Mouse (Mus musculus) kidney, postnatal 0 days (tissue): ENCODE results near the gene Kcnb1. TPM values are rescaled to one million over a fixed set of nuclear protein-coding genes. Genes with fewer than 3 reads are reported as not detected.

Experiments used
- ATAC-seq: fragments of 200-750 bp; cut with Nextera tagmentation; replicated peaks from 2 replicates; pipeline ENCODE4 v1.8.0; 2017; ENCODE audit warnings: low read depth, moderate number of reproducible peaks, moderate TSS enrichment, moderate library complexity; ENCODE audit not compliant: low FRiP score
- DNase-seq: peaks from one replicate; pipeline ENCODE4 v3.0.0-alpha.2; 2016; ENCODE audit warnings: low spot score
- H3K27ac ChIP-seq: fragments of 300-500 bp; sonication (generic); 2 replicates; pipeline ENCODE4 v1.5.1; 2014; ENCODE audit warnings: mild to moderate bottlenecking
- H3K27me3 ChIP-seq: fragments of 300-500 bp; sonication (generic); 2 replicates; pipeline ENCODE4 v1.6.1; 2014; ENCODE audit warnings: low read length, mixed read lengths; ENCODE audit not compliant: insufficient read depth
- H3K36me3 ChIP-seq: fragments of 300-500 bp; sonication (generic); 2 replicates; pipeline ENCODE4 v1.6.1; 2014; ENCODE audit warnings: low read length, mixed read lengths; ENCODE audit not compliant: insufficient read depth
- H3K4me1 ChIP-seq: fragments of 300-500 bp; sonication (generic); replicated peaks from 2 replicates; pipeline ENCODE4 v1.6.1; 2014; ENCODE audit warnings: antibody characterized with exemption, low read length, mixed read lengths; ENCODE audit not compliant: insufficient read depth
- H3K4me2 ChIP-seq: fragments of 300-500 bp; sonication (generic); 2 replicates; pipeline ENCODE4 v1.6.1; 2014; ENCODE audit warnings: mild to moderate bottlenecking, low read length, moderate library complexity, mixed read lengths
- H3K4me3 ChIP-seq: fragments of 300-500 bp; sonication (generic); replicated peaks from 2 replicates; pipeline ENCODE4 v1.5.1; 2014; ENCODE audit warnings: low read depth, low read length
- H3K9ac ChIP-seq: fragments of 300-500 bp; sonication (generic); 2 replicates; pipeline ENCODE4 v1.6.1; 2014; ENCODE audit warnings: low read depth, low read length
- H3K9me3 ChIP-seq: fragments of 300-500 bp; sonication (generic); replicated peaks from 2 replicates; pipeline ENCODE4 v1.6.1; 2016; ENCODE audit warnings: low read length, inconsistent platforms, mixed read lengths
- CTCF ChIP-seq: IDR thresholded peaks from 2 replicates; pipeline ENCODE4 v1.5.1; 2016; ENCODE audit warnings: antibody characterized with exemption, low read depth, mild to moderate bottlenecking, moderate library complexity
- WGBS: fragments of 180-500 bp; shearing (Covaris S2); extraction: QIAGEN DNeasy Blood & Tissue Kit; methylation state at CpG from one replicate; pipeline ENCODE4 v1.1.7; 2014; 5-methylcytosine and 5-hydroxymethylcytosine counted together
- polyA plus RNA-seq: library from polyadenylated mRNA; unstranded; fragments of >200 nt; fragmentation: Nextera tagmentation; extraction: Ambion mirVana; gene quantifications from 2 replicates; pipeline ENCODE4 v1.2.1, GENCODE M21; 2015

Gene Kcnb1
- polyA plus RNA-seq, 1 experiment from 2014 or later, result 1.4 TPM

GRCm38 (mm10) chr2:167109506-167109905 is 80.4 kb downstream of the Kcnb1 start:
- no peak for ATAC-seq
- no peak for DNase-seq
- H3K27ac ChIP-seq, result no peak overlapping the region
- WGBS, result 75% methylated on average over 8 of the region's 8 CpGs
- no peaks in the 10 kb centered on the region for H3K4me1 ChIP-seq
- H3K9ac ChIP-seq, result no peak overlapping the region
- no peaks in the 10 kb centered on the region for H3K36me3 ChIP-seq
- TF ChIP-seq CTCF, result no peak
- H3K4me2 ChIP-seq, result no peak overlapping the region
- H3K27me3 ChIP-seq, result no peaks in the 10 kb centered on the region
- H3K4me3 ChIP-seq, result no peak overlapping the region
- no peaks in the 10 kb centered on the region for H3K9me3 ChIP-seq

GRCm38 (mm10) chr2:167103546-167103945 is 86.4 kb downstream of the Kcnb1 start:
- Histone ChIP-seq H3K4me1 (no peaks in the 10 kb centered on the region), H3K4me3 (no peak overlapping the region), H3K27ac (no peak overlapping the region), H3K36me3 (no peaks in the 10 kb centered on the region), H3K27me3 (no peaks in the 10 kb centered on the region), H3K9ac (no peak overlapping the region), H3K4me2 (no peak overlapping the region), H3K9me3 (no peaks in the 10 kb centered on the region)
- DNase-seq (no peak), ATAC-seq (no peak)
- no peak for TF ChIP-seq CTCF
- 47% methylated on average over 7 of the region's 7 CpGs for WGBS

DNA sequence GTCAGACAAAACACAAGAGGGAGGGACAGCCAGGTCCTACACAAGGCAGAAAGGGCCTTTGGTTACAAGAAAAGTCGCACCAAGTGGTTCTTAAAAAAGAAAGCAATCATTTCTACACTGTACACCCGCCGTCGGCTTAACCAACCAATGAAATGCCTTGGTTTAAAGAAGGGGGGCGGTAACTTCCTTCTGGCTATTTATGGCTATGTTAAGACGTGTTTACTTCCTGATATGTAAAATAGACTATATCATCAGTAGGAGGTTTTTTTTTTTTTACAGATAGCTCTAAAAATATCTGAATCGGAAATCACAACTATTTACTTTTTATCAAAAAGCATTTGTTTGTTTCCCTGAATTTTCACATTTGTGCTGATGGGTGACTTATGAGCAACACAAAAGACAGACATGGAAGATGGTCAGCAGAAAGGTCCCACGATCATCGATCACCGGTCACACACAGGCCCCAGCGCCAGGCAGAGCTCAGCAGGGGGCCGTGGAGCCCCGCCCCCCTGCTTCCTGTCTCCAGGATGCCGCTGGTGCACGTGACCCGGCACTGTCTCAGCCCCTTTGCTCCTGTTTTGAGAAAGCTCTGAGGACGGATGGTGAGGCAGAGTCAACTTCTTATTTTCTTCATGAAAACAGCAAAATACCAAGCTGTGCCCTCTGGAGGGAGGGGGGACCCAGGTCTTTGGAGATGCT is 88.1 kb downstream of the Kcnb1 start:
- Histone ChIP-seq H3K4me1 (no peaks in the 10 kb centered on the region), H3K9me3 (no peaks in the 10 kb centered on the region), H3K4me3 (no peak overlapping the region), H3K36me3 (no peaks in the 10 kb centered on the region), H3K9ac (no peak overlapping the region), H3K27ac (no peak overlapping the region), H3K4me2 (no peak overlapping the region), H3K27me3 (no peaks in the 10 kb centered on the region)
- no peak for DNase-seq
- no peak for ATAC-seq
- WGBS, result 72% methylated on average over 17 of the region's 17 CpGs
- no peak for TF ChIP-seq CTCF

DNA sequence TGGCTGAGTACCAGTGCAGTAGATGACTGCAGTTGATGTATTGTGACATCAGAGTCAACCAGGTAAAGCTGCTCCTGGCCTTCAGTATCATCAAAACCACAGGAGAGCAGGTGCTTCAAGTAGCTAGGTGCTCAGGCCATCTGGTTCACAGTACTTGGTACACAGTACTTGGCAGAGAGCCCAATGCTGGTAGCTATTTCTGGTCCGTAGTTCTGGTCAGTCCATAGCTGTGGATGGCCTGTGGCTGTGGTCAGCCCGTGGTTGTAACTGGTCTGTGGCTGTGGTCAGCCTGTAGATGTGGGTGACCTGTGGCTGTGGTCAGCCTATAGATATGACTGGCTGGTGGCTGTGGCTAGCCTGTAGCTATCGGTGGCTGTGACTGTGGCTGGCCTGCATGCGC is 95.3 kb downstream of the Kcnb1 start:
- no peak overlapping the region for H3K9ac ChIP-seq
- no peak for TF ChIP-seq CTCF
- no peaks in the 10 kb centered on the region for H3K27me3 ChIP-seq
- H3K4me3 ChIP-seq, result no peak overlapping the region
- H3K9me3 ChIP-seq, result no peaks in the 10 kb centered on the region
- no peaks in the 10 kb centered on the region for H3K36me3 ChIP-seq
- WGBS, result 89% methylated on average over 4 of the region's 4 CpGs
- no peak overlapping the region for H3K27ac ChIP-seq
- H3K4me2 ChIP-seq, result no peak overlapping the region
- no peak for ATAC-seq
- no peaks in the 10 kb centered on the region for H3K4me1 ChIP-seq
- DNase-seq, result no peak

GRCm38 (mm10) chr2:167093171-167093900 is 96.6 kb downstream of the Kcnb1 start:
- TF ChIP-seq CTCF, result no peak
- Histone ChIP-seq H3K4me2 (no peak overlapping the region), H3K9me3 (no peaks in the 10 kb centered on the region), H3K27me3 (no peaks in the 10 kb centered on the region), H3K27ac (no peak overlapping the region), H3K4me3 (no peak overlapping the region), H3K9ac (no peak overlapping the region), H3K4me1 (no peaks in the 10 kb centered on the region), H3K36me3 (no peaks in the 10 kb centered on the region)
- ATAC-seq, result no peak
- 90% methylated on average over 13 of the region's 13 CpGs for WGBS
- DNase-seq, result no peak

DNA sequence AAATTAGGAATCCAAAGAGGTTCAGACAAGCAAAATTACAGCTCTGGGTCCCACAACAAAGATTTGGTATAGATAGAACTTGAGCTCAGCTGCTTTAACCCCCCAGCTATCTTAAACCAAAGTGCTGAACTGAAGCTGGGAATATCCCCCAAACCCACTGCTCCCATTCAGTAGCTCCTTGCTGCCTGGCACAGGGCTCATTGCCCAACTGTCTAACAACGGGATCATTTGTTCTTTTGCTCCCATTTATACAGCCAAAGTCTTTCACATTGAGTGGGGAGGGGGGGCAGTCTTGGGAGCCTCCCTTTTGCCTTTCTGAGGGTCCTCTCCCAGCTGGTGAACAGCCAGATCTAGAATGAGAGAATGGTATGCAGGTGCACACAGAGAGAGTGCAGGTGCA is 99.7 kb downstream of the Kcnb1 start:
- TF ChIP-seq CTCF, result no peak
- no peak for DNase-seq
- ATAC-seq, result no peak
- H3K9ac ChIP-seq, result no peak overlapping the region
- no peaks in the 10 kb centered on the region for H3K36me3 ChIP-seq
- WGBS, result 62% methylated on average over 1 of the region's 1 CpGs
- no peak overlapping the region for H3K4me2 ChIP-seq
- no peaks in the 10 kb centered on the region for H3K27me3 ChIP-seq
- no peak overlapping the region for H3K27ac ChIP-seq
- H3K4me3 ChIP-seq, result no peak overlapping the region
- H3K9me3 ChIP-seq, result no peaks in the 10 kb centered on the region
- H3K4me1 ChIP-seq, result no peaks in the 10 kb centered on the region
